In the genomic region with DNA sequence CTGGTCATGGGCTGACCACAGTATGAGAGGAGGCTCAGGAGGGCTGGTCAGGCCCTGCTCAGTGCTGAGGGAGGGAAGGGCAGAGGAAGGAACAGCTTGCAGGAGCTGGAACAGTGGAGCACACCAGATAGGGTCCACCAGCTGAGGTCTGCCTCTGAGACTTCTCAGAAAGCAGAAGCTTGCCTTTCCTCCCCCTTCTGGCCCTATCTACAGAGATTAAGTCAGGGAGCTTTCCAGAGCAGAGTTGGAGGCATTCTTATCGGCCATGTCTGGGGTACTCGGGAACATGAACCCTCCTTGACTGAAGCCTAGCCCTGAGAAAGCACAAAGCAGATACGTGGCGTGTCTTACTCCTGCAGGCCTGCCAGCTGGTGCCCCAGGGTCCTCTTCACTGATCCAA, we compare ENCODE assay signal across 18 mouse cellular contexts. TPM values are rescaled to one million over a fixed set of nuclear protein-coding genes. Genes with fewer than 3 reads are reported as not detected.
DNase-seq lines count a peak whose midpoint lies in the region; ATAC-seq and TF ChIP-seq lines count a peak whose summit lies in the region.
"Had no signal": no experiment of that assay in that cellular context is flagged by ENCODE, and none has a peak within 500 bp of the region (broad histone marks: within the 10 kb centered on the region; RNA-seq: fewer than 3 reads in every experiment).

No protein-coding gene starts in this region.

- ATAC-seq in heart, embryonic 16.5 days (replicated peaks; ENCODE audit: extremely low read depth, insufficient read depth, low FRiP score), result peak; percentile 52; the same call in 1 of the 2 replicates
- 0 out of 2 replicates have a peak, but pooled peaks have one; percentile 23 for ATAC-seq in liver, embryonic 14.5 days (ENCODE audit: insufficient read depth)
- ATAC-seq: intestine, embryonic 16.5 days had no signal

- H3K4me3 ChIP-seq in heart, embryonic 16.5 days (ENCODE audit: low read length), result no peak overlapping the region
- H3K4me3 ChIP-seq in liver, embryonic 14.5 days (ENCODE audit: insufficient read depth in 1 of 2, low read depth in 2 of 2, low read length in 2 of 2), result no peak overlapping the region
- H3K4me3 ChIP-seq: forebrain, embryonic 12.5 days; hindbrain, embryonic 12.5 days; myocyte had no signal

- peaks cover 19% of the 10 kb centered on the region for H3K4me1 ChIP-seq in heart, embryonic 16.5 days (ENCODE audit: control insufficient read depth, insufficient read depth, low read length)
- peaks cover 0 to 11% of the 10 kb centered on the region in 2 experiments; a peak in 2 of 4 replicates for H3K4me1 ChIP-seq in liver, embryonic 14.5 days (replicated peaks; ENCODE audit: control insufficient read depth in 2 of 2, insufficient read depth in 2 of 2, low read length in 1 of 2)

- peak; percentile 35 to 37 for DNase-seq in heart, adult 18-20 months
- DNase-seq in heart, postnatal 25 days (ENCODE audit: low spot score), result no peak
- peak; percentile 17 to 21 for DNase-seq in B cell, adult 2 months
- no peak for DNase-seq in liver, embryonic 14.5 days (ENCODE audit: low read depth in 3 of 3, low spot score in 3 of 3)
- DNase-seq in lung, adult 18-20 months, result no peak
- DNase-seq in embryo, embryonic 10 days (ENCODE audit: low spot score), result no peak
- no peak for DNase-seq in right cerebral cortex, postnatal 14 days
- DNase-seq: adrenal gland, postnatal 14 days; cerebellum, postnatal 10 days; kidney, postnatal 14 days; lung, adult 2 months; right cerebral cortex, adult 18-20 months; thymus, adult 18-20 months had no signal

- TF ChIP-seq CTCF in liver, embryonic 14.5 days (IDR thresholded peaks at IDR 0.05; ENCODE audit: low read depth), result no peak

- no peak overlapping the region for H3K4me2 ChIP-seq in heart, embryonic 16.5 days (ENCODE audit: low read depth, low read length)
- no peak overlapping the region for H3K4me2 ChIP-seq in liver, embryonic 14.5 days (ENCODE audit: low read depth)
- H3K4me2 ChIP-seq: forebrain, embryonic 12.5 days; hindbrain, embryonic 12.5 days had no signal

- 55% methylated on average over 4 of the region's 4 CpGs for WGBS in heart, embryonic 16.5 days
- WGBS in liver, embryonic 14.5 days (ENCODE audit: insufficient replicate concordance), result 17% methylated on average over 4 of the region's 4 CpGs

- peak overlapping the region; percentile 19; the same call in 1 of the 2 replicates for H3K27ac ChIP-seq in heart, embryonic 16.5 days (ENCODE audit: low read length)
- H3K27ac ChIP-seq in liver, embryonic 14.5 days, result no peak overlapping the region
- H3K27ac ChIP-seq: forebrain, embryonic 12.5 days; hindbrain, embryonic 12.5 days had no signal

- no peaks in the 10 kb centered on the region for H3K9me3 ChIP-seq in heart, embryonic 16.5 days (replicated peaks; ENCODE audit: control insufficient read depth, low read length)
- no peaks in the 10 kb centered on the region for H3K9me3 ChIP-seq in liver, embryonic 14.5 days (ENCODE audit: control insufficient read depth, low read length)
- H3K9me3 ChIP-seq: forebrain, embryonic 12.5 days; hindbrain, embryonic 12.5 days had no signal

- H3K36me3 ChIP-seq in heart, embryonic 16.5 days (ENCODE audit: control insufficient read depth, insufficient read depth), result no peaks in the 10 kb centered on the region
- H3K36me3 ChIP-seq in liver, embryonic 14.5 days (replicated peaks; ENCODE audit: control insufficient read depth, insufficient read depth, low read depth), result no peaks in the 10 kb centered on the region
- H3K36me3 ChIP-seq: forebrain, embryonic 12.5 days; hindbrain, embryonic 12.5 days had no signal

- intact Hi-C loops in heart, postnatal 25 days (cut with DNase I), result no loop called here

- no peaks in the 10 kb centered on the region for H3K27me3 ChIP-seq in heart, embryonic 16.5 days (ENCODE audit: control insufficient read depth, insufficient read depth, low read length)
- H3K27me3 ChIP-seq in liver, embryonic 14.5 days (ENCODE audit: control insufficient read depth, insufficient read depth, low read length), result no peaks in the 10 kb centered on the region
- H3K27me3 ChIP-seq: forebrain, embryonic 12.5 days; hindbrain, embryonic 12.5 days had no signal

- no peak overlapping the region for H3K9ac ChIP-seq in heart, embryonic 16.5 days (ENCODE audit: low read length)
- no peak overlapping the region for H3K9ac ChIP-seq in liver, embryonic 14.5 days (replicated peaks)
- H3K9ac ChIP-seq: forebrain, embryonic 12.5 days; hindbrain, embryonic 12.5 days had no signal

- no peak for TF ChIP-seq EP300 in liver, embryonic 14.5 days (IDR thresholded peaks at IDR 0.05; ENCODE audit: low read depth)

RNA-seq across cellular contexts. Expression of gene Lrrc32, which starts 46.8 kb away (rescaled TPM):
- 1 to 10 TPM; 7.5 to 8.0 TPM for total RNA-seq in heart, adult 18-20 months (2021)
- total RNA-seq in heart, postnatal 25 days (2021), result 10 to 100 TPM; 10.7 to 11.4 TPM
- 7.7 and 8.3 TPM in 2 replicates for polyA plus RNA-seq in heart, embryonic 16.5 days (2015; fragmentation: Nextera tagmentation; extraction: Ambion mirVana)
- polyA plus RNA-seq in liver, embryonic 14.5 days (2012; rRNA removed), result 3.6 and 4.4 TPM in 2 replicates
- 4.7 and 5.5 TPM in 2 replicates for polyA plus RNA-seq in liver, embryonic 14.5 days (2014; fragmentation: Nextera tagmentation; extraction: Ambion mirVana)

Comparison
In these comparisons a context has a peak if more than half of its experiments do, and no peak if none do; other contexts are left out.
1. DNase-seq: peak in heart, adult 18-20 months (2 of 2) and B cell, adult 2 months (2 of 2); none in heart, postnatal 25 days (single experiment), liver, embryonic 14.5 days (0 of 3), lung, adult 18-20 months (0 of 2), embryo, embryonic 10 days (single experiment) and right cerebral cortex, postnatal 14 days (single experiment).